Mouse (Mus musculus) skeletal muscle tissue, adult 2 months (tissue): ENCODE data around the gene Gtpbp10.

Experiments
- DNase-seq: peaks from one replicate; pipeline ENCODE4 v3.0.0-alpha.2; 2012; ENCODE audit warnings: low read depth, low spot score

The Gtpbp10 gene

DNA sequence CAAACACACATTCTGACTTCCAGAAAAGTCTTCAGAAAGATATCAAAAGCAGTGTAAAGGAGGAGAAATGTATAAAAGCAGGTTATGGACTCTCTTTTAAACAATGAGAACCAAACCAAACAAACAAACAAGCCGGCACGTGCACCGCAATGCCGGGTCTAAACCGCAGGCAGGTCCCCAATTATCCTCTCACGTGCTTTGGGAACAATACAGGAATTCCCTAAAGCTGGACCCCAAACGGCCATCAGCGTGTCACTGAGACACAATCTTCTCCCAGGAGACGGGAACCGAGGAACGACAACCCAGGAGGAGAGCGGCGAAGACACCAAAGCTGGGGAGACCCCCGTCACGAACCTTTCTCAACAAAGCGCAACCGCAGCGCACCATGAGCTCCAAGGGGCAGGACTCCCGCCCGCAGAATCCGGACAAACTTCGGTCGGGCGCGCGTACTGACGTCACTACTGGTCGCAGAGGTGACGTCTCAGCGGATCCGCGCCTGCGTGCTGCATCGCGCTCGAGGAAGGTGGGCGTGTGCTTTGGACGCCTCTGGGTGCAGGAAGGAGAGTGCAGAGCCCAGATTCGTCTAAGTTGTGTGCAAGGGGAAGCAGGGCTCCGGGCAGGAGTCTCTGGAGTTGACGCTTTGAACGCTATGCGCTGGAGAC, at the start of gene Gtpbp10:
Gene Gtpbp10 (minus strand): TSS at position 460 of the 662 bp plus-strand sequence.
- DNase-seq = peak; percentile 87

DNA sequence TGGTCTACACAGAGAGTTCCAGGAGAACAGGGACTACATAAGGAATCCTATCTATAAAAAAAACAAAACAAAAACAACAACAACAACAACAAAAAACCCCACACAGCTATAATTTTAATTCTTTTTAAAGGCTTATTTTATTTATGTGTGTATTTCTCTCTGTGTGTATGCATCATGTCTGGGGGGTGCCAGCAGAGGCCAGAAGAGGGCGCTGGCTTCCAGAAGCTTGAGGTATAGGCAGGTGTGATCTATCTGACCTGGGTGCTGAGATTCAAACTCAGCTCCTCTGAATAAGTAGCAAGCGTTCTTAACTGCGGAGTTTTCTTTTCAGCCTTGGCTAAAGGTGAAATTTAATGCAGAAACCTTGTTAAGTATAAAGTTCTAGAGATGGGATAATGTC, 28.3 kb upstream of the Gtpbp10 start:
- DNase-seq = no peak

DNA sequence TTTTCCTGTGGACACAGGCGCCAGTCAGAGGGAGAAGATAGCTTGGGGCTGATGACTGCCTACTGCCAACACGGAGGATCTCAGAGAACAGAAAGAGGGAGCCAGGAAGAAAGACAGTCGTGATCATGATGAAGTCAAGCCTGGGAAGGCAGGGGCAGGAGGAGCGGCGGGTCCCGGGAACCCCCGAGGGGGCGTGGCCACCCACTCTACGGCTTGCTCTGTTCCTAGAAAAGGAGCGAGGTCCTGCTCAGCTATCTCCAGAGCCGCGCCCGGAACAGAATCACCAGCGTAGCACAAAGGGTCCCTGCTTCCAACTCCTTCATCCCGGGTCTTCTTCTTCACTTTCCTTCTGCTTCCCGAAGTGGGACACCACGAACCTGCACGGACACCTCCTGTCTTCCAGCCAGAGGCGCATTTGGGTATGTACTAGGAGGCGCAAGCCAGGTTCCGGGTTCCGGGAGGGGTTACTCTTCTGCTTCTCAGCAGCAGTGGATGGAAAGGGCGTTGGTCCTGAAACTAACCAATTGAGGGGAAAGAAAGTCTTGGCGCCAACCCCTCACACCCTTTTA, 14.5 kb upstream of the Gtpbp10 start, which contains the start of gene Gm8773:
Gene Gm8773 (plus strand): TSS at position 51 of the 569 bp plus-strand sequence.
- DNase-seq = no peak

DNA sequence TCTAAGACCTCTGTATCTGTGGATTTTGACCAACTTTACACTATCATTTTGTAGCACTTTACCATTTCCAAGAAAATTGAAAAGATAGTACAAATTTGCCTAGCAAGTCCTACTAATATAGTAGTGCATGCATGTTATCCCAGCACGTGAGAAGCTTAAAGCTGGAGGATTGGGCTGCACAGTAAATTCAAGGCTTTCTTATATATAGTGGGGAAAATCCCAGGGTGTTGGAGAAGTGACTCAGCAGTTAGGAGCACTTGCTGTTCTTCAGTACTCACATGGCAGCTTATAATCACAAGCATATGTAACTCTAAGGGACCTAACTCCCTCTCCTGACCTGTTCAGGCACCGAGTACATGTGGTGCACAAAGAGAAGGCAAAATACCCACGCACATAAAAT, 3.1 kb upstream of the Gtpbp10 start:
- no peak for DNase-seq

DNA sequence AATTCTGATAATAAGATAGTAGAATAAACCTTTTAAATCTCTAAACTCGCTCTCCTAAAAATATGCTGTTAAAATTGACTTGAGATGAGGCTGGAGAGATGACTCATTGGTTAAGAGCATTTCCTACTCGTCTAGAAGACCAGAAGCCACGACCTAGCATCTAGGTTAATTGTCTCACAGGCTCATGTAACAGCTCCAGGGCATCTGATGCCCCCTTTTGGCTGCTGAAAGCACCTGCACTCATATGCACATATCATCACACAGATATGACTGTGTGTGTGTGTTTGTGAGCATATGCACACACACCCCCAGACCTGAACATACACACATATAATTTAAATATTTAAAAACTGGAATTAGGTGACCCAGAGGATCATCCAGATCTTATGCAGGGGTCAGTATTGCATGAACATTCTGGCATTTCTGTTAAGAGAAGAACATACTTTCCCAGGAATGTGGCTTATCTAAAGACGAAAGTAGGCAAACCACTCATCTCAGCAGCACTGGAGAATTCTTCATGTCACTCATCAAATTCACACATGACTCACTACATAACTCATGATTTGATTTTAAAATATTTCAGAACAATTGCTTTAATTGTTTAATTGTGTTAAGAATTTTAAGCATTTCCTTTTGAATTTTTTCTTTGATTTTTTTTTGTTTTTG, 1.8 kb upstream of the Gtpbp10 start:
- DNase-seq = no peak

DNA sequence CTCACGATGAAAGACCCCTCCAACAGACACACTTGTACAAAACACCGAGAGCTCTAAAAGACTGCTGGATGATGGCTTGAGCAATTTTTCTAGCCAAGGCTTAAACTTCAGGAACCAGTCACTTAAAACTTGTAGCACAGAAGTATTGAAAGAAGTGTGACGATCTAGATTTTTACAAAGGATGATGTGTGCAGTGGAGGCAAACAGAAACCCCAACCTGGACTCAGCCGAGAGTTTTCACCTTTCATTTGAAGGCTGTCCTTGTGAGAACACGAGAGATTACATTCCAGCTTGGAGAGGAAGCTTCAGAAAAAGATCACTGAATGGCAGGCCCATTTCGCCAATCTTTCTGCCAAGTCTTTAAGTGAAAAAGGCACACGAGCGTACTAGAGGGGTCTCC, 460 bp upstream of the Gtpbp10 start:
- no peak for DNase-seq

DNA sequence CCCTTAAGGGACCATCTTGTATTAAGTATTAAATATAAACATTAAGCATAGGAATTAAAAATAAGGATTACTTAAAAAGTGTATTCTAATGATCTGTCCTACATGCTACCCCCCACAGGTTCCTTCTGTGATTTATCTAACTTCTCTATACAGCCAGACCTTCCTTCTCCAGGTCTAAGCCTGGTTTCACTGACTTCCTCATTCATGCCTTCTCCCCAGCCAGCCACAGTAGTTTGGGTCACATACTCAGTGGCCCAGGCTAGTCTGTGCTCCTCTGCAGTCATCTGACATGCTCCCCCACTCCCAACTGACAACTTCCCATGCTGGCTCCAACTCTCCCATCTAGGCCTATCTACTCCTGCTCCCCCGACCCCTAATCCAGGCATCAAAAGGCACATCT, 8.2 kb downstream of the Gtpbp10 start:
- DNase-seq = no peak

DNA sequence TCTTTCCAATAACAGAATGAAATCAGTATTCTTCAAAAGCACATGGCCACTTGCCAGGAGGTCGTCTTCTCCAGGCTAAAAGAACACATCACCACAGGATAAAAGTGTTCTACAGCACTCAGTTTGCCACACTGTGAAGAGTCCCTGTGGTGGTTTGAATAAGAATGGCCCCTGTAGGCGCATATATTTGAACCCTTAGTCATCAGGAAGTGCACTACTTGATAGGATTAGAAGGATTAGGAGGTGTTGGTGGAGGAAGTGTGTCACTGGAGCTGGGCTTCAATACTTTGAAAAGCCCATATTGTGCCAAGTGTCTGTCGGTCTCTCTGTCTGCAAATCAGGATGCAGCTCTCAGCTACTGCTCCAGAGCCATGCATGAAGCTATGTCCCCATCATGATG, 19.0 kb downstream of the Gtpbp10 start:
- no peak for DNase-seq

DNA sequence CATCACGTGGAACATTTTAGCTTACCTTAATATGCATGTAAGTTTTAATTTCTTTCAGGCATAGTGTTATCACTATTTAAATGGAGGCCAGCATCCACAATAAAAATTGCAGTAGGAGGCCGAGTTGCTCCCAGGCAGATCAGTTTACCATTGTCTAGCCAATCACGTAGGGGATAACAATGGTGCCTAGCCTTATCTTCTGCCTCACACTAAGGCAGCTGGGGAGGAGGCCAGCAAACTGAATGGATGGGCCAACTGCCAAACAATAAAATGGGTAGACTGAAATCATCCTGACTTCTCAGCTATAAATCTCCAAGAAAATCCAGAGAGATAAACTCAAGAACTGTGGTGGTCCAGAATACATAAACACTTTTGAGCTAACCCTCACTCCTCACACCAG, 19.6 kb downstream of the Gtpbp10 start:
- DNase-seq = no peak

DNA sequence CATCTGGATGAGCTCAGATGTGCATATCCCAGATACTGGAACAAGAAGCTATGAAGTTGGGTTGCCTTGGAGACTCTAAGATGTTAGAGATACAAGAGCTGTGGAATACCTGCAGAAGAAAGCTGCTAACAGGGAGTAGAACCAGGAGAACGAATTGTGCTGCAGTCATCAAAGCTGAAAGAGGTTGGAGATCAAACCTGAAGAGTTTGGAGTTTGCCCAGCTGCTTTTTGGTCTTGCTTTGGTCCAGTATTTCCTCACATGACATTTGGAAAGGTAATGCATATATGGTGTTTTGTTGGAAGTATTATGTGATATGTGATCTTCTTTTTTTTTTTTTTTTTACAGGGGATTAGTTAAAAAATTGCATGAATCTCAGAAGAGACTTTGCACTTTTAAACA, 23.2 kb downstream of the Gtpbp10 start:
- DNase-seq = no peak

DNA sequence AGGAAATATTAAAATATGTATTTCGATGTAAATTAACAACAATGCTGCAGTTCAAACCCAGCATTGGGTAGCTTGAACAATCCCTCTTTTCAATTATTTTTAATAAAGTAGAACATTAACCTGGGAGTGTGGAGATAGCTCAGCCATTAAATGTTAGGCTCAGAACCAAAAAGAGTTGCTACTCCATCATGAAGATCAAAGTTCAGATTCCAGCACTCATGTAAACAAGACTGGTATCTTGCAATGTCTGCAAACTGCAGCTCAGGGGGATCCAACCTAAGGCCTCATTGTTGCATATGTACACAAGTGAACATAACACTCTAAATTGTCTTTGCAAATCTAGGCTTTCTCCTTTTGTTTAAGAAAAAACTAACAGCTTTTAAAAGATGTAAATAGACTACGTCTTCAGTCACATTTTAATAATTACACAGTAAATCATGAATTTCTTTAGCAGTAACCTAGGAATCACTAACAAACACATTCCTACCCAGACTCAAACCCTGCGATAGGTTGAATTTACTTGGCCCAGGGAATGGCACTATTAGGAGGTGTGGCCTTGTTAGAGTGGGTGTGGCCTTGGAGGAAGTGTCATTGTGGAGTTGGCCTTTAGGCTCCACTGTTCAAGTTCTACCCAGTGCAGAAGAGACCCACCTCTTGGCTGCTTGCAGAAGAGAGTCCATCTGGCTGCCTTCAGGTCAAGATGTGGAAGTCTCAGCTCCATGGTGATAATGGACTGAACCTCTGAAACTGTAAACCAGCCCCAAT, 25.5 kb downstream of the Gtpbp10 start:
- no peak for DNase-seq

DNA sequence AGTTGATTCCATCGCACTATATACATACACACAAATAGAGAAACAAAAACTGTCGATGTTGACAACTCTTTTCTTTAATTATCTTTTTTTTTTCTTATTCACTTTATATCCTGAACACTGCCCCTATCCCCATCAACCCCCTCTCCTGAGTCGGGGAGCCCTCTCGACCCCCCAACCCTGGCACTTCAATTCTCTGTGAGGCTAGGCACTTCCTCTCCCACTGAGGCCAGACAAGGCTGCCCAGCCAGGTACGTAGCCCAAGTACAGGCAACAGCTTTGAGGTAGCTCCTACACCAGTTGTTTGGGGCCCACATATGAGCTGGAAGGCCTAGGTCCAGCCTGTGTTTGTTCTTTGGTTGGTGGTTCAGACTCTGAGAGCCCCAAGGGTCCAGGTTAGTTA, 43.9 kb downstream of the Gtpbp10 start:
- DNase-seq = no peak

DNA sequence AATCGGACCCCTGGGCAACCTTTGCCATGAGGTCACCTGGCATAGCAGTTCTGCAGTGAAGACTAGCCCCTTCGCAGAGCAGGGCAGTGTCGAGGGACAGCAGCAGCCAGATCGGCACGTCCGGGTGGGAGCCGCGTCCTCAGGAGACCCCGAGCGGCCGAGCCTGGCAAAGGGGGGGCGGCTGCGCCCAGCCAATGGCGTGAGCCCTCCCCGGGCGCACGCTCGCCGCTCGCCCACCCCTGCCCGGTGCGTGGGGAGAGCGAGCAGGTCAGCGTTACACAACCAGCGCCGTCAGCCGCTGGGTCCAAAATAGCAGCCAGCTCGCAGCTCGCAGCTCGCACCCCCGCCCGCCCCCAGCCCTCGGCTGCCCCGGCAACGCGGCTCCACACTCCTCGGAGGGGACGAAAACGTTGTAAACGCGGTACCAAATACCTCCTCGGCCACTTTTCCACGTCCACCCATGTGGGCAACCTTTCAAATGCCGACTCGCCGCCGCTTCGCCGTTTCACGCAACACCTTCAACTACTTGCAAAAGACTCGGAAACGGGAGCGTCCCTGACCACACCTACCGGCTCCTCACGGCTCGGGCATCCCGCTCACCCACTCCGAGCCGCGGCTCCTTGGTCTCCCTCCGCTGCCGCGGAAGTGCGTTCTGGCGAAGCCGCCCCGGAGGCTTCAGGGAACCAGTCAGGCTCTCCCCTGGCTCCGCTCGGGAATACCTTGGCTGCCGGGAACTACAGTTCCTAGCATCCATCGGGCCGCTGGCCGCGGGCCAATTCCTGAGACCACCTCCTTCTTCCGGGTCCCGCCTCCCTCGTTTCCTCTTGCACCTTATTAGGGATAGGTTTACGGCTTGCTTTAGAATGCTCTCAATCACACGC, 44.9 kb downstream of the Gtpbp10 start, which contains the start of gene Cldn12:
Gene Cldn12 (minus strand): TSS at position 763 of the 881 bp plus-strand sequence.
- DNase-seq = peak; percentile 98

DNA sequence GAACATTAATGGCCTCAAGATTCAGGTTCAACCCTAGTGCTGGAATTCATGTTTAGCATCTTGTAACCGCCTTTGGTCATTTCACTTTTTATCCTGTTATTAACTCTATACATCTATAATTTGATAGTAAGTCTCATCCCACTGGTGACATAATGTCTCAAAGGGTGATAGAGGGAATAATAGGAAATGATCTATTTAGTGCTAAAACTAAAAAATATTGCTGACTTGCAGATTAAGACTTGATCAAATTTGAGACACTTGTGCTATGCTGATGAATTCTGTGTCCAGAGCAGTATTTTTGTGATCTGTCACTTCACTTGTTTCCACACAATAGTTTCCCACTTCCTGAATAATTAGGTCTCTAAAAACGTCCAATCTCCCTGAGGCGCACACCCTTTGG, 47.9 kb downstream of the Gtpbp10 start:
- DNase-seq = no peak

DNA sequence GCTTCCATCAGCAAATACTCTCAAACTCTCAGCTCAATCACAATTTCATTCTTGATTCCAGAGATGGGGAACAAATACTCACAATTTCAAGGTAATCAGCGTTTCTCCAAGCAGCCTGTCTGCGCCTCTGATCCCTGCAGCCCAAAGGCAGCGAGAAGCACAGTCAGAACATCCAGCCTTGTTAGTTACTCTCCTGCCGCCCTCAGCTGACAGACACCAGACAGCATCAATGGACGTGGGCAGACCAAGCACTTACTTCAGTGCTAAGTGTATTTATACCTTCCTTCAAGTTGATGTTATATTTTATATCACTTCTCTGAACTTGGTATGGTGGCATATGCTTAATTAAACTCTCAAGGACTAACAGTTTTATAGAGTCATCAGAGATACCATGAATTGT, 48.3 kb downstream of the Gtpbp10 start:
- DNase-seq = no peak

DNA sequence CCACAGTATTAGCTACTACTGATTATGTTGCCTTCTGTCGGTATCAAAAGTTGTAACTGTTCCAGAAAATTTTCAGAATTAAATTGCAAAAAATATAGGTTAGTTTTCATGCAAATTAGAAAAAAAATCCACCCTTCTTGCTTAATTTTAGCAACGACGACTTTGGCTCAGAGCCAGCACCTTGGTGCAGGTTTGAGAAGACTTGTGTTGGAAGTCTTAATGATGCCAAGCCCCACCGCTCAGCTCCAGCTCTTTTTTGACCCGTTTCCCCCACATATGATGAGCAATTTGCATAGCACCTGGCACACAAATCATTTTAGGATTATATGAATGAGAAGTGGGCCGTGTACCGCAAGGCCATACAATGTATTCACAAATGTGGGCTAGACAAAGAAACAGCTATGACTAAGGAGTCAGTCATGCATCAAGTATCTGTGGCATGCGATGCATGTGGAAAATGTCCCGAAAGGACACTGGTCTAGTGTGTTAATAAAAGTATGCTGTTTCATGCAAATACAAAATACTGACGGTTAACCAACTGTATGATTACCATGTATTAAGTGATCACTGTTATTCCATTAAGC, 48.9 kb downstream of the Gtpbp10 start:
- DNase-seq = no peak

DNA sequence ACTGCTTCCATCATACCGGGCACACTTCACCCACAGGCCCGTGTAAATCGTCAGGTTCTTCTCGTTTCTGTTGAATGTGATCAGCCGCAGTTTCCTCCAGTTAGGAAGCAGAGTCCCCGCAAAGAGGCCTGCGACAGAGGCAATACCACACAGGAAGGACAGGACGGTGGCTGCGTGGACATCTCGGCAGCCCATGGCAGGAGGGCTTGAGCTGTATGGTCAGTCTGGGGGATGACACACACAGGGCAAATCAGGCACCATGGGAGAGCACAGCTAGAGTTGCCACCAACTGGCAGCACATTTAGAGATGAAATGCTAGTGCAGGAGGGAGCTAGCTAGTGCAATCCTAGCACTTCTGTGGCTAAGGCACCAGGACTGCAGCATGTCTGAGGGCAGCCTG, 51.1 kb downstream of the Gtpbp10 start:
- no peak for DNase-seq

DNA sequence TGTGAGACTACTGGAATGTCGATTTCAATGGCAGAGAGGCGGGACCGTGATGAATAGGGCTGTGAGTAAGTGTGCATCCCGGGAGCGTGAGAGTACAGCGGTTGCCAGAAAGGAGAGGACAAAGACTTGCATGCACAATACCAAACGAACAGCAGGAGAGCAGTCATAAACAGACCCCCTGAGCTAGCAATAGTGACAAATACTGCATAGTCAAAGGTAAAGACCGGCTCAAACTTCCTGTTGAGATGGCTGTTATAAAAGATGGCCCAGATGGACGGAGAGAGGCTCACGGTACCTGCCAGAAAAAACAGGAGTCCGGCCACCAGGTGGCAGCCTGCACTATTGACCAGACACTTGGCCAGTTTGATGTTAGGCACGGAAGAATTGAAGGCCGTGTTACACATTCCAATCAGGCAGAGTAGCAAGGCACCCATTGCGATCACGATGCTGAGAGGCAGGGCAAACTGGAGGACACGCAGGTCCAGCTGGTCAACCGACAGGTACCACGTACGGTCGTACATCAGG, 51.6 kb downstream of the Gtpbp10 start:
- DNase-seq = no peak

DNA sequence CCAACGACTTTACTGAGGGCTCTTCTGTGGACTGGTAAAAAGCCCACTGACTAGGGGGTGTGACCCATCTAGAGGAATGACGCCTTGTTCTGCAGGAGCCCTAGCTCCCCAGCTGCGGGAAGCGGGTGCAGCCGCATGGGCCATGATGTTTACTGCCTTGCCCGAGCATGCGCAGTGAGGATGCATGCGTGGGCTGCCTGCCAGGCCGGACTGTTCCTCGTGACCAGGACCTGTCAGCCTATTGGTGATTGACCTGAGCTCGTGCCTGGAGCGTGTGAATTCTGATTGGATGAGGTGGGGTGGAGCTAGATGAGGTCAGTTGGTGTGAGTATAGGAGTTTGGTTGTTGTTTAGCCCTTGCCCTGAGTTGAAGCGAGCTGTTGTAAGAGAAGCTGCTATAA, 54.9 kb downstream of the Gtpbp10 start:
- DNase-seq = no peak

DNA sequence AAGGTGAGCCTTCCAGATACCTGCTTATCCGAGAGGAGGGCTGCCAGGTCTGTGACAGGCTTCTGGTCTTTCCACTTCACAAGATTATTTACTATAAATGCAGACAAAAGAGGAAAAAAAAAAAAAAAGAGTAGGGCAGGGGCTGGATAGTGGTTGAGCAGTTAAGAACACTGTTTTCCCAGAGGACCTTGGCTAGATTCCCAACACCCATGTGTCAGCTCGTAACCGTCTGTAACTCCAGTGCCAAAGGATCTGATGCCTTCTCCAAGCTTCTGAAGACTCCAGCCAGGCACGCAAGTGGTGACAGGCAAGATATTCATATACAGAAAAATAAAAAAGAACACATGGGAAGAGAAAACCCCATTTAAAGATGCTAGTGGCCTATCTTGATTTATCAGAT, 56.0 kb downstream of the Gtpbp10 start:
- peak; percentile 39 for DNase-seq

DNA sequence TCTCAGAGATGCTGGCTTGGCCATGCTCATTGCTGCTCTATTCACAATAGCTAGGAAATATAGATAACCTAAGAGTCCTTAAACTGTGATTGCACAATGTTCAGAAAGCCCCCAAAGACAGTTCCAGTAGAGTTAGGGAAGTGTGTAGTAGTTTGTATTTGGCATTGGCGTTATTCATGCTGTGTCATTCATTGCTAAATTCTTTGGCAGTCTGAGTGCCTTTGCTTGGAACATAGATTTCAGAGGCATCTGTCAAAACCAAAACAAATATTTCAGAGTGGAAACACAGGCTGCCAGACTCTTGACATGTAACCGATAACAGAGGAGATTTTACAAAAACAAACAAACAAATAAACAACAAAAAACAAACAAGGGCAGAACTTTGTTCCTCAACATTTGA, 57.8 kb downstream of the Gtpbp10 start:
- no peak for DNase-seq
